Mouse (Mus musculus): ENCODE measurements around the gene Stpg3. TPM values are rescaled to one million over a fixed set of nuclear protein-coding genes. Genes with fewer than 3 reads are reported as not detected.

Gene Stpg3
- total and polyA plus RNA-seq, 3 experiments, result not detected

GRCm38 (mm10) chr2:25233421-25233820, 19.0 kb upstream of the Stpg3 start:
- Histone ChIP-seq H3K9me3 (replicated peaks; ENCODE audit: low read length) (no peaks in the 10 kb centered on the region), H3K9ac (ENCODE audit: insufficient read depth, low read depth) (no peak overlapping the region), H3K4me1 (ENCODE audit: control insufficient read depth in 1 of 2, insufficient read depth in 2 of 2) (peaks cover 4 to 10% of the 10 kb centered on the region in 2 experiments), H3K4me2 (ENCODE audit: insufficient read depth, low read depth, poor library complexity, severe bottlenecking) (no peak overlapping the region), H3K27ac (ENCODE audit: insufficient read depth, low read depth) (no peak overlapping the region), H3K27me3 (replicated peaks) (peaks cover 93% of the 10 kb centered on the region), H3K36me3 (replicated peaks in 1 of 2; ENCODE audit: control insufficient read depth in 1 of 2, insufficient read depth in 1 of 2, low read length in 1 of 2) (no peaks in the 10 kb centered on the region), H3K79me2 (replicated peaks; ENCODE audit: control insufficient read depth, extremely low read depth, insufficient read depth, poor library complexity, severe bottlenecking) (no peaks in the 10 kb centered on the region), H3K4me3 (replicated peaks in 1 of 3; ENCODE audit: low read depth in 2 of 3, low read length in 2 of 3, poor library complexity in 1 of 3) (no peak overlapping the region)
- TF ChIP-seq ELF1 (IDR thresholded peaks at IDR 0.05; ENCODE audit: low read depth, low read length) (no peak), SIN3A (IDR thresholded peaks at IDR 0.05; ENCODE audit: low read length) (no peak), ETS1 (conservative IDR thresholded peaks at IDR 0.05; ENCODE audit: low read depth, low read length) (no peak), MYC (IDR thresholded peaks at IDR 0.05; ENCODE audit: low read depth, low read length) (no peak), SMC3 (IDR thresholded peaks at IDR 0.05; ENCODE audit: low read depth, low read length) (no peak), E2F4 (IDR thresholded peaks at IDR 0.05; ENCODE audit: insufficient replicate concordance, low read depth, low read length) (no peak), NRF1 (IDR thresholded peaks at IDR 0.05; ENCODE audit: low read depth, low read length) (no peak), BHLHE40 (IDR thresholded peaks at IDR 0.05; ENCODE audit: low read depth, low read length) (no peak), IRF4 (IDR thresholded peaks at IDR 0.05; ENCODE audit: low read depth, low read length) (no peak)
- dilution Hi-C loops (cut with MboI; ENCODE audit: extremely low pct_ligation_motif_present, extremely low pct_unique_long_range_greater_than_20kb, low sequenced_read_pairs), result no loop called here
- in situ Hi-C loops (cut with MboI; ENCODE audit: low pct_ligation_motif_present, low pct_unique_long_range_greater_than_20kb, low sequenced_read_pairs), result no loop called here
- DNase-seq (ENCODE audit: extremely low read depth), result no peak

- H3K4me3 ChIP-seq (replicated peaks in 1 of 3; ENCODE audit: low read depth in 2 of 3, low read length in 2 of 3, poor library complexity in 1 of 3), result no peak overlapping the region
- H3K4me1 ChIP-seq (ENCODE audit: control insufficient read depth in 1 of 2, insufficient read depth in 2 of 2), result peaks cover 6 to 21% of the 10 kb centered on the region in 2 experiments
- no peak overlapping the region for H3K9ac ChIP-seq (ENCODE audit: insufficient read depth, low read depth)
- dilution Hi-C loops (cut with MboI; ENCODE audit: extremely low pct_ligation_motif_present, extremely low pct_unique_long_range_greater_than_20kb, low sequenced_read_pairs) (no loop called here), in situ Hi-C loops (cut with MboI; ENCODE audit: low pct_ligation_motif_present, low pct_unique_long_range_greater_than_20kb, low sequenced_read_pairs) (no loop called here)
- H3K79me2 ChIP-seq (replicated peaks; ENCODE audit: control insufficient read depth, extremely low read depth, insufficient read depth, poor library complexity, severe bottlenecking), result no peaks in the 10 kb centered on the region
- H3K27ac ChIP-seq (ENCODE audit: insufficient read depth, low read depth), result no peak overlapping the region
- H3K27me3 ChIP-seq (replicated peaks), result peaks cover 70% of the 10 kb centered on the region
- no peaks in the 10 kb centered on the region for H3K36me3 ChIP-seq (replicated peaks in 1 of 2; ENCODE audit: control insufficient read depth in 1 of 2, insufficient read depth in 1 of 2, low read length in 1 of 2)
- H3K9me3 ChIP-seq (replicated peaks; ENCODE audit: low read length), result no peaks in the 10 kb centered on the region
- DNase-seq (ENCODE audit: extremely low read depth), result no peak
- no peak for TF ChIP-seq ZC3H11A (IDR thresholded peaks at IDR 0.05; ENCODE audit: low read depth, low read length)
- no peak for TF ChIP-seq NRF1 (IDR thresholded peaks at IDR 0.05; ENCODE audit: low read depth, low read length)
- TF ChIP-seq UBTF (IDR thresholded peaks at IDR 0.05; ENCODE audit: low read depth, low read length), result no peak
- TF ChIP-seq CHD1 (IDR thresholded peaks at IDR 0.05; ENCODE audit: low read depth, low read length), result no peak
- no peak for TF ChIP-seq HCFC1 (IDR thresholded peaks at IDR 0.05; ENCODE audit: low read depth, low read length)
- TF ChIP-seq MYC (IDR thresholded peaks at IDR 0.05; ENCODE audit: low read depth, low read length), result no peak
- no peak for TF ChIP-seq USF2 (conservative IDR thresholded peaks at IDR 0.05; ENCODE audit: low read depth, low read length)
- TF ChIP-seq PAX5 (IDR thresholded peaks at IDR 0.05; ENCODE audit: low read length), result no peak
- TF ChIP-seq NELFE (IDR thresholded peaks at IDR 0.05; ENCODE audit: low read depth, low read length), result no peak
- H3K4me2 ChIP-seq (ENCODE audit: insufficient read depth, low read depth, poor library complexity, severe bottlenecking), result no peak overlapping the region
Observed at GRCm38 (mm10) chr2:25231038-25231437, 16.6 kb upstream of the Stpg3 start.
